ENCODE assay signal across 8 mouse cellular contexts in genomic region chr11:109192673-109193557, GRCm38 (mm10). TPM values are rescaled to one million over a fixed set of nuclear protein-coding genes. Genes with fewer than 3 reads are reported as not detected.
DNase-seq lines count a peak whose midpoint lies in the region; ATAC-seq lines count a peak whose summit lies in the region.

No protein-coding gene starts in this region.

- H3K9me3 ChIP-seq in hindbrain, embryonic 16.5 days (ENCODE audit: control insufficient read depth, low read length): no peaks in the 10 kb centered on the region

- peak; percentile 69 for ATAC-seq in hindbrain, embryonic 16.5 days
- peak; percentile 90 for ATAC-seq in megakaryocyte, adult 5-6 weeks (ENCODE audit: poor library complexity, severe bottlenecking)

- peak overlapping the region; percentile 9; the same call in 1 of the 2 replicates for H3K4me2 ChIP-seq in hindbrain, embryonic 16.5 days (ENCODE audit: low read length)

- H3K4me3 ChIP-seq in hindbrain, embryonic 16.5 days (ENCODE audit: low read length): no peak overlapping the region

- DNase-seq in T-cell, adult 2 months (ENCODE audit: low spot score): peak; percentile 37
- DNase-seq in cerebellum, adult 9-10 months: peak; percentile 74
- peak; percentile 86 for DNase-seq in forelimb bud, embryonic 11.5 days (ENCODE audit: low read depth, low spot score)
- peak; percentile 39 for DNase-seq in left cerebral cortex, adult 11 months (ENCODE audit: low spot score)
- peak; percentile 30 to 44 for DNase-seq in right cerebral cortex, postnatal 36 days (ENCODE audit: low spot score in 2 of 2)
- DNase-seq in urinary bladder, postnatal 4 days (ENCODE audit: low spot score in 2 of 2): peak; percentile 43 to 75

- no peaks in the 10 kb centered on the region for H3K36me3 ChIP-seq in hindbrain, embryonic 16.5 days (ENCODE audit: control insufficient read depth, insufficient read depth, low read length)

- 34% methylated on average over 15 of the region's 15 CpGs for WGBS in hindbrain, embryonic 16.5 days

- no peak overlapping the region for H3K27ac ChIP-seq in hindbrain, embryonic 16.5 days (ENCODE audit: low read depth, low read length)

- H3K4me1 ChIP-seq in hindbrain, embryonic 16.5 days (ENCODE audit: control insufficient read depth, insufficient read depth, low read depth, low read length): no peaks in the 10 kb centered on the region

- H3K9ac ChIP-seq in hindbrain, embryonic 16.5 days (ENCODE audit: low read depth, low read length): no peak overlapping the region

- H3K27me3 ChIP-seq in hindbrain, embryonic 16.5 days (replicated peaks; ENCODE audit: control insufficient read depth, insufficient read depth, low read length): no peaks in the 10 kb centered on the region

RNA-seq across cellular contexts. Expression of gene E030025P04Rik, which starts 48.7 kb away (rescaled TPM):
- not detected in 2 replicates for polyA plus RNA-seq in hindbrain, embryonic 16.5 days (2015; fragmentation: Nextera tagmentation; extraction: Ambion mirVana)
- total RNA-seq in megakaryocyte, adult 5-6 weeks (2015): not detected in 2 replicates
- total RNA-seq in megakaryocyte, adult 5-6 weeks (2017): not detected in 2 replicates
